Mouse (Mus musculus): ENCODE data around the gene AI464131. TPM values are rescaled to one million over a fixed set of nuclear protein-coding genes. Genes with fewer than 3 reads are reported as not detected.

AI464131 gene
- total and polyA plus RNA-seq, 2 experiments from 2014 or later: 8.2 to 16.0 TPM

DNA sequence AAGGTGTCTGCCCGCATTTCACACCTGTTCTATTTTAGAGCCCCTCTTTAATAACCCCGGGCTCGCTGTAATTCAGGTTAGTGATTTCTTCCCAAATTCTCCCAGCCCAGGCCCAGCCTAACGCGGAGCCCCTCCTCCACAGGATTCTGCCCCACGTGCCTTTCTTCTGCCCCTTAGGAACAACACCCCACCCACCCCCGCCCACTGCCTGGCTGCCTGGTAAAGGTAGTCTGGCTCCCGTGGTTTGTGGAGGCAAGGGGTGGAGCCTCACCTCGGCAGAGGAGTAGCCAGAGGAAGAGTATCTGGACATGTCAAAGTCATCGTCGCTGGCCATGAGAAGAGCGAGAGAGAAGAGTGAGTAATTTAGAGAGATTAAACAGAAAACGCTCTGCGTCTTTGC is 17.8 kb upstream of the AI464131 start:
- 56% methylated on average over 14 of the region's 14 CpGs for WGBS
- Histone ChIP-seq H3K4me2 (ENCODE audit: low read depth) (no peak overlapping the region), H3K27me3 (ENCODE audit: insufficient read depth, low read length) (no peaks in the 10 kb centered on the region), H3K4me1 (ENCODE audit: insufficient read depth) (no peaks in the 10 kb centered on the region), H3K9me3 (ENCODE audit: low read length) (no peaks in the 10 kb centered on the region), H3K4me3 (ENCODE audit: low read depth, low read length) (no peak overlapping the region), H3K36me3 (ENCODE audit: insufficient read depth) (peaks cover 26% of the 10 kb centered on the region), H3K27ac (ENCODE audit: low read depth, low read length) (no peak overlapping the region), H3K9ac (no peak overlapping the region)
- TF ChIP-seq CTCF (IDR thresholded peaks at IDR 0.05; ENCODE audit: low read depth): no peak
- DNase-seq (no peak), ATAC-seq (no peak)

DNA sequence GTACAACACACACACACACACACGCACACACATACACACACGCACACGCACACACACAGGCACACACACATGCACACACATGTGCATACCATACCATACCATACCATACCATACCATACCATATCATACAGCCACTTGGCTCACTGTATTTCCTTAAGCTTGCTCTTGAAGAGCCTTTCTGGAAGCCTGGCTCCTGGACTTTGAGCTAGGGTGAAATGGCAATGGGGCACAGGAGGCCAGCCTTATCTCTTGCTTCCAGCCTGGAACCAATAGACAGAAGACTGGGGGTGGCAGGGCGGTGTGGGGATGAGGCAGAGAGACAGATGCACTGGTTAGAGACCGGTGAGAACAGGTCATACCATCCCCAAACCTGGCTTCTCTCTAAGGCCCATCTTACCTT is 16.3 kb upstream of the AI464131 start:
- 97% methylated on average over 5 of the region's 5 CpGs for WGBS
- H3K9ac ChIP-seq: no peak overlapping the region
- ATAC-seq: no peak

DNA sequence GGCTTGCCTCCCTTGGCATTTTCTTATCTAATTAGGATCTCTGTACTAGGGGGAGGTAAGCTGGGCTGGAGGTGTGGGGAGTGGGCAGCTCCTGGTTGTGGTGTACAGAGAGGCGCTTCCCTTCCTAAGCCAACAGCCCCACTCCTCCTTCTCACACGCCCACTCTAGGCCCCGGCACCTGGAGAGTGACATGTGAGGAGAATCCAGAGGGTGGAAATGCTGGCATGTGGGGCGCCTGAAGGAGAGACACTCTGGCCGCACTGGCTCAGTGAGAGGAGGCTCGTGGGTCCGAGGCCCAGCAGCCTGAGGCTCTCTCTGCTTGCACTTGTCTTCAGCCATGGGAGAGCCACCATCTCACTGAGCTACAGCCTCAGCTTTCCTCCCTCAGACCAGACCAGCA is 15.5 kb upstream of the AI464131 start:
- Histone ChIP-seq H3K9ac (no peak overlapping the region), H3K9me3 (ENCODE audit: low read length) (no peaks in the 10 kb centered on the region), H3K4me2 (ENCODE audit: low read depth) (no peak overlapping the region), H3K36me3 (ENCODE audit: insufficient read depth) (peaks cover 24% of the 10 kb centered on the region), H3K4me3 (ENCODE audit: low read depth, low read length) (no peak overlapping the region), H3K27ac (ENCODE audit: low read depth, low read length) (no peak overlapping the region), H3K4me1 (ENCODE audit: insufficient read depth) (0 out of 2 replicates have a peak, but pooled peaks cover 5% of the 10 kb centered on the region), H3K27me3 (ENCODE audit: insufficient read depth, low read length) (no peaks in the 10 kb centered on the region)
- 88% methylated on average over 7 of the region's 7 CpGs for WGBS
- TF ChIP-seq CTCF (IDR thresholded peaks at IDR 0.05; ENCODE audit: low read depth): no peak
- DNase-seq (no peak), ATAC-seq (no peak)

More for the DNA sequence above, 16.3 kb upstream of the AI464131 start:
- no peak overlapping the region for H3K4me3 ChIP-seq (ENCODE audit: low read depth, low read length)
- H3K27ac ChIP-seq (ENCODE audit: low read depth, low read length): no peak overlapping the region
- no peaks in the 10 kb centered on the region for H3K9me3 ChIP-seq (ENCODE audit: low read length)
- no peaks in the 10 kb centered on the region for H3K27me3 ChIP-seq (ENCODE audit: insufficient read depth, low read length)
- peaks cover 26% of the 10 kb centered on the region for H3K36me3 ChIP-seq (ENCODE audit: insufficient read depth)
- no peak for DNase-seq
- no peaks in the 10 kb centered on the region for H3K4me1 ChIP-seq (ENCODE audit: insufficient read depth)
- no peak overlapping the region for H3K4me2 ChIP-seq (ENCODE audit: low read depth)
- no peak for TF ChIP-seq CTCF (IDR thresholded peaks at IDR 0.05; ENCODE audit: low read depth)

DNA sequence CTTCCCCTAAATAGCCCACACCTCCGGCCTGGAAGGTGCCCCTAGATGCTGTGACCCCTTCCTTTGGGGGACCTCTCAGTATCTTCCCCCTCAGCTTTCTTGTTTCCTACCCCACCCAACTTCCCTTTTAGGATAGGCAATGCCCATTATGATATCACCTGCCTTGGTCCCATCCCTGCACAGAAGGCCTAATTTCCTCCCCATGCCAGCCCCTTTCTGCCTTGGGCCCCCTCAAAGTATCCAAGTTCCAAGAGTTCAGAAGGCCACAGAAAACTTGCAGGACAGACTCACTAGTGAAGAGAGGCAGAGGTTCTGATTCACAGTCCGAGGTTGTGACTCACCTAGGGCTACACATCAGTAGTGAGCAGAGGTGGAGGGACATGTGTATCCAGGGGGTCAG is 14.4 kb upstream of the AI464131 start, which contains the start of gene 1110017D15Rik:
TSS of gene 1110017D15Rik (minus strand) at position 101 of the 400 bp plus-strand sequence.
- H3K9me3 ChIP-seq (ENCODE audit: low read length): no peaks in the 10 kb centered on the region
- no peak within 1 kb of the TSS for H3K4me3 ChIP-seq (ENCODE audit: low read depth, low read length)
- WGBS: 92% methylated on average over 2 of the region's 2 CpGs
- H3K27me3 ChIP-seq (ENCODE audit: insufficient read depth, low read length): no peaks in the 10 kb centered on the region
- peaks cover 24% of the 10 kb centered on the region for H3K36me3 ChIP-seq (ENCODE audit: insufficient read depth)
- H3K4me2 ChIP-seq (ENCODE audit: low read depth): no peak within 1 kb of the TSS
- no peak within 1 kb of the TSS for H3K27ac ChIP-seq (ENCODE audit: low read depth, low read length)
- no peak within 1 kb of the TSS for H3K9ac ChIP-seq
- 0 out of 2 replicates have a peak, but pooled peaks cover 7% of the 10 kb centered on the region for H3K4me1 ChIP-seq (ENCODE audit: insufficient read depth)
- no peak for TF ChIP-seq CTCF (IDR thresholded peaks at IDR 0.05; ENCODE audit: low read depth)
- no peak for DNase-seq
- no peak for ATAC-seq

DNA sequence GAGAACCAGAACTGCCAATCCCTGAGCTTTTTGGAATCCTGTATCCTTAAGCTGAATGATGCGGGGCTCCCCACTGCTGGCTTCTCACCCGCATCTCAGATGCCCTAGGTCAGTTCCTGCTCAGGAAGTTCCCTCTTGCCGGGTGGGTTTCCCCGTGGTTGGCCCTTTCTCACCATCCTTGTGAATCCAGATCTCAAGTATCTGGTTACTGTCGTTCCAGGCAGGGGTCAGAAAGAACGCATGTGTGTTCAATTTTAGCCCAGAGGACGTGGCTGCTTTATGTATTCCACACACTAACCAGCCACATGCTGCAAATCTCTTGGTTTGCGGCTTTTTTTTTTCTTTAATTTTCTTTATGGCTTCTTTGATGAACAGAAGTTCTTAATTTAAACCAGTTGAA is 10.8 kb upstream of the AI464131 start:
- H3K4me1 ChIP-seq (ENCODE audit: insufficient read depth): 0 out of 2 replicates have a peak, but pooled peaks cover 7% of the 10 kb centered on the region
- DNase-seq (no peak), ATAC-seq (no peak)
- H3K4me2 ChIP-seq (ENCODE audit: low read depth): no peak overlapping the region
- WGBS: 20% methylated on average over 8 of the region's 8 CpGs
- H3K9ac ChIP-seq: peak overlapping the region; percentile 10; the same call in 1 of the 2 replicates
- no peak overlapping the region for H3K4me3 ChIP-seq (ENCODE audit: low read depth, low read length)
- H3K9me3 ChIP-seq (ENCODE audit: low read length): no peaks in the 10 kb centered on the region
- H3K27ac ChIP-seq (ENCODE audit: low read depth, low read length): no peak overlapping the region
- TF ChIP-seq CTCF (IDR thresholded peaks at IDR 0.05; ENCODE audit: low read depth): no peak
- H3K27me3 ChIP-seq (ENCODE audit: insufficient read depth, low read length): no peaks in the 10 kb centered on the region
- H3K36me3 ChIP-seq (ENCODE audit: insufficient read depth): peaks cover 5% of the 10 kb centered on the region

DNA sequence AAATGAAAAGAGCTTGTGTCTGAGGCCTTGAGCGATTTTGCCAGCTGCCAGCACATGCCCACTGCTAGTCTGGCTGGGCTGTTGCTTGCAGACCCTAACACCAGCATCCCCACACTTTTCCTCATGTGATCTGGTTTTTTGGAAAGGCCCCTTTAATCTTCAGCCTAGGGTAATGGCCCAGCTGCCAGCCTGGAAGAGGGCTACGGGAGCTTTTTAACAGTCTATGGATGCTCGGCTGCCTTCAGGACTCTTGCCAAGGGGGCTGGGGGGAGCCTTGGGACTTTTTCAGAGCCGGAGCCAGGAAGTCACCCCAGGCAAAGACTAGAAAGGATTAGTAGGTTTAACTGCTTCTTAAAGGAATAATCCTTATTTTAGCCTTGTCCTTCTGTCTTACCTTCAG is 10.4 kb upstream of the AI464131 start:
- DNase-seq: peak; percentile 32
- peaks cover 1% of the 10 kb centered on the region; the same call in 1 of the 2 replicates for H3K36me3 ChIP-seq (ENCODE audit: insufficient read depth)
- no peak for TF ChIP-seq CTCF (IDR thresholded peaks at IDR 0.05; ENCODE audit: low read depth)
- no peak overlapping the region for H3K27ac ChIP-seq (ENCODE audit: low read depth, low read length)
- H3K9ac ChIP-seq: peak overlapping the region; percentile 10; the same call in 1 of the 2 replicates
- H3K4me3 ChIP-seq (ENCODE audit: low read depth, low read length): no peak overlapping the region
- no peaks in the 10 kb centered on the region for H3K9me3 ChIP-seq (ENCODE audit: low read length)
- WGBS: 10% methylated on average over 4 of the region's 4 CpGs
- no peak overlapping the region for H3K4me2 ChIP-seq (ENCODE audit: low read depth)
- H3K27me3 ChIP-seq (ENCODE audit: insufficient read depth, low read length): peaks cover 4% of the 10 kb centered on the region; the same call in 1 of the 2 replicates
- 0 out of 2 replicates have a peak, but pooled peaks cover 7% of the 10 kb centered on the region for H3K4me1 ChIP-seq (ENCODE audit: insufficient read depth)
- ATAC-seq: peak; percentile 65

DNA sequence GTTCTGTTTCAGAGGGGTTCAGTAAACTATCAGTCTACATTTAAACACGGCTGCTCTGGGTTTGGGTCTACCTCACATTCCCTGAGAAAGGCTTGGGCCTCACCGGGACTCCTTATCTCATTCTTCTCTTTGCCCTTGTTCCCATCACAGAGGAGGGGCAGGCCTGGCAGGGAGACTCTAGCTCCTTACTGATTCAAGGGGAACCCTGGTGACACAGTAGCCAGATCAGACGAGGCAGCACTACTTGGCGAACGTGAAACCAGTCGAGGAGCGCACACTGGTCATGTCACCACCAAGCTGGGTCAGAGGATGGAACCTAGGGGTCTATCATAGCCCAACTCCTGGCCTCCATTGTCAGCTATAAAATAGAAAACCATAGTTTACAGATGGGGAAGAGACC is 5.1 kb upstream of the AI464131 start:
- Histone ChIP-seq H3K27me3 (ENCODE audit: insufficient read depth, low read length) (peaks cover 4% of the 10 kb centered on the region; the same call in 1 of the 2 replicates), H3K4me1 (ENCODE audit: insufficient read depth) (no peaks in the 10 kb centered on the region), H3K36me3 (ENCODE audit: insufficient read depth) (no peaks in the 10 kb centered on the region), H3K4me3 (ENCODE audit: low read depth, low read length) (peak overlapping the region; percentile 51; the same call in 1 of the 2 replicates), H3K9me3 (ENCODE audit: low read length) (no peaks in the 10 kb centered on the region), H3K4me2 (ENCODE audit: low read depth) (peak overlapping the region; percentile 90; the same call in 1 of the 2 replicates), H3K27ac (ENCODE audit: low read depth, low read length) (no peak overlapping the region), H3K9ac (no peak overlapping the region)
- TF ChIP-seq CTCF (IDR thresholded peaks at IDR 0.05; ENCODE audit: low read depth): no peak
- ATAC-seq (no peak), DNase-seq (no peak)
- WGBS: 45% methylated on average over 7 of the region's 7 CpGs
